Mouse (Mus musculus) forebrain, postnatal 0 days (tissue): ENCODE data around the gene Ltbp1. TPM values are rescaled to one million over a fixed set of nuclear protein-coding genes. Genes with fewer than 3 reads are reported as not detected.

Experiments used
- ATAC-seq: fragments of 200-750 bp; cut with Nextera tagmentation; 2 replicates; pipeline ENCODE4 v1.8.0; 2017; ENCODE audit warnings: mild to moderate bottlenecking, moderate library complexity
- DNase-seq: peaks from one replicate; pipeline ENCODE4 v3.0.0-alpha.2; 2015
- H3K27ac ChIP-seq: fragments of 300-500 bp; sonication (generic); 2 replicates; pipeline ENCODE4 v1.5.1; 2014; ENCODE audit warnings: low read depth, mild to moderate bottlenecking, antibody characterized with exemption, low read length, moderate library complexity, mixed read lengths
- H3K27me3 ChIP-seq: fragments of 300-500 bp; sonication (generic); 2 replicates; pipeline ENCODE4 v1.6.1; 2014; ENCODE audit warnings: mild to moderate bottlenecking, low read length, mixed read lengths; ENCODE audit not compliant: insufficient read depth
- H3K36me3 ChIP-seq: fragments of 300-500 bp; sonication (generic); 2 replicates; pipeline ENCODE4 v1.6.1; 2014; ENCODE audit warnings: mild to moderate bottlenecking, moderate library complexity; ENCODE audit not compliant: insufficient read depth
- H3K4me1 ChIP-seq: fragments of 300-500 bp; sonication (generic); 2 replicates; pipeline ENCODE4 v1.6.1; 2014; ENCODE audit warnings: antibody characterized with exemption; ENCODE audit not compliant: insufficient read depth
- H3K4me2 ChIP-seq: fragments of 300-500 bp; sonication (generic); 2 replicates; pipeline ENCODE4 v1.6.1; 2014; ENCODE audit warnings: low read depth, mild to moderate bottlenecking, moderate library complexity
- H3K4me3 ChIP-seq: fragments of 300-500 bp; sonication (generic); 2 replicates; pipeline ENCODE4 v1.5.1; 2014; ENCODE audit warnings: low read depth, low read length, mixed read lengths
- H3K9ac ChIP-seq: fragments of 300-500 bp; sonication (generic); 2 replicates; pipeline ENCODE4 v1.6.1; 2014; ENCODE audit warnings: mild to moderate bottlenecking
- H3K9me3 ChIP-seq: fragments of 300-500 bp; sonication (generic); 2 replicates; pipeline ENCODE4 v1.6.1; 2016; ENCODE audit warnings: low read length
- CTCF ChIP-seq: sonication (generic); IDR thresholded peaks from 2 replicates; pipeline ENCODE4 v1.5.1; 2016; ENCODE audit warnings: antibody characterized with exemption, control low read depth, low read depth
- WGBS: fragments of 180-500 bp; shearing (Covaris S2); extraction: QIAGEN DNeasy Blood & Tissue Kit; methylation state at CpG from one replicate; pipeline ENCODE4 v1.1.7; 2014; 5-methylcytosine and 5-hydroxymethylcytosine counted together
- polyA plus RNA-seq: library from polyadenylated mRNA; unstranded; fragments of >200 nt; fragmentation: Nextera tagmentation; extraction: Ambion mirVana; gene quantifications from 2 replicates; pipeline ENCODE4 v1.2.1, GENCODE M21; 2015
- total RNA-seq: library from RNA; depleted of rRNA; stranded (reverse); fragments of >200 nt; gene quantifications from 2 replicates; pipeline ENCODE4 v1.2.3, GENCODE M21; 2014

Gene Ltbp1
- total and polyA plus RNA-seq, 2 experiments from 2014 or later: 1.5 to 5.2 TPM

- Histone ChIP-seq H3K4me3 (peak overlapping the region; percentile 72), H3K4me1 (no peaks in the 10 kb centered on the region), H3K9me3 (no peaks in the 10 kb centered on the region), H3K27ac (no peak overlapping the region), H3K27me3 (no peaks in the 10 kb centered on the region), H3K4me2 (peak overlapping the region; percentile 100), H3K36me3 (no peaks in the 10 kb centered on the region), H3K9ac (0 out of 2 replicates have a peak overlapping the region, but pooled peaks have one; percentile 22)
- DNase-seq: peak; percentile 85
- peak; percentile 89 for ATAC-seq
- peak; percentile 84 for TF ChIP-seq CTCF
- WGBS: 0% methylated on average over 11 of the region's 11 CpGs
Observed at GRCm38 (mm10) chr17:75004820-75005219, 548 bp upstream of the Ltbp1 start.

- DNase-seq (no peak), ATAC-seq (peak; percentile 63)
- Histone ChIP-seq H3K36me3 (no peaks in the 10 kb centered on the region), H3K9ac (peak overlapping the region; percentile 48), H3K27ac (no peak overlapping the region), H3K27me3 (no peaks in the 10 kb centered on the region), H3K4me2 (peak overlapping the region; percentile 100), H3K9me3 (no peaks in the 10 kb centered on the region), H3K4me3 (peak overlapping the region; percentile 72), H3K4me1 (no peaks in the 10 kb centered on the region)
- WGBS: 1% methylated on average over 91 of the region's 94 CpGs
- TF ChIP-seq CTCF: no peak
Observed at GRCm38 (mm10) chr17:75005685-75006680, 615 bp downstream of the Ltbp1 start.

- Histone ChIP-seq H3K27me3 (no peaks in the 10 kb centered on the region), H3K4me3 (no peak overlapping the region), H3K27ac (no peak overlapping the region), H3K4me1 (no peaks in the 10 kb centered on the region), H3K36me3 (no peaks in the 10 kb centered on the region), H3K9ac (no peak overlapping the region), H3K9me3 (no peaks in the 10 kb centered on the region), H3K4me2 (no peak overlapping the region)
- DNase-seq (no peak), ATAC-seq (no peak)
- TF ChIP-seq CTCF: no peak
- WGBS: 87% methylated on average over 6 of the region's 6 CpGs
Observed at GRCm38 (mm10) chr17:75010955-75011354, 5.6 kb downstream of the Ltbp1 start.

- Histone ChIP-seq H3K4me1 (no peaks in the 10 kb centered on the region), H3K4me3 (no peak overlapping the region), H3K4me2 (no peak overlapping the region), H3K27ac (no peak overlapping the region), H3K9ac (no peak overlapping the region), H3K36me3 (no peaks in the 10 kb centered on the region), H3K9me3 (no peaks in the 10 kb centered on the region), H3K27me3 (no peaks in the 10 kb centered on the region)
- TF ChIP-seq CTCF: no peak
- WGBS: 53% methylated on average over 4 of the region's 4 CpGs
- ATAC-seq: no peak
- DNase-seq: no peak
Observed at GRCm38 (mm10) chr17:75013211-75013610, 7.8 kb downstream of the Ltbp1 start.

GRCm38 (mm10) chr17:75013868-75014267 lies 8.5 kb downstream of the Ltbp1 start:
- 32% methylated on average over 10 of the region's 10 CpGs for WGBS
- DNase-seq: peak; percentile 35
- Histone ChIP-seq H3K27me3 (no peaks in the 10 kb centered on the region), H3K36me3 (no peaks in the 10 kb centered on the region), H3K4me2 (no peak overlapping the region), H3K9me3 (no peaks in the 10 kb centered on the region), H3K4me1 (no peaks in the 10 kb centered on the region), H3K9ac (no peak overlapping the region), H3K4me3 (no peak overlapping the region), H3K27ac (no peak overlapping the region)
- peak; percentile 84 for ATAC-seq
- TF ChIP-seq CTCF: no peak

GRCm38 (mm10) chr17:75014601-75015356 lies 9.4 kb downstream of the Ltbp1 start:
- H3K36me3 ChIP-seq: no peaks in the 10 kb centered on the region
- 0 out of 2 replicates have a peak, but pooled peaks cover 1% of the 10 kb centered on the region for H3K4me1 ChIP-seq
- no peak overlapping the region for H3K4me3 ChIP-seq
- no peak for TF ChIP-seq CTCF
- ATAC-seq (no peak), DNase-seq (no peak)
- H3K9me3 ChIP-seq: no peaks in the 10 kb centered on the region
- no peaks in the 10 kb centered on the region for H3K27me3 ChIP-seq
- no peak overlapping the region for H3K9ac ChIP-seq
- no peak overlapping the region for H3K27ac ChIP-seq
- WGBS: 85% methylated on average over 24 of the region's 24 CpGs
- no peak overlapping the region for H3K4me2 ChIP-seq
